Mouse (Mus musculus): ENCODE measurements around the gene Acaa1b. TPM values are rescaled to one million over a fixed set of nuclear protein-coding genes. Genes with fewer than 3 reads are reported as not detected.

Acaa1b gene
- polyA plus RNA-seq, 1 experiment from 2014 or later, result 1.6 TPM

DNA sequence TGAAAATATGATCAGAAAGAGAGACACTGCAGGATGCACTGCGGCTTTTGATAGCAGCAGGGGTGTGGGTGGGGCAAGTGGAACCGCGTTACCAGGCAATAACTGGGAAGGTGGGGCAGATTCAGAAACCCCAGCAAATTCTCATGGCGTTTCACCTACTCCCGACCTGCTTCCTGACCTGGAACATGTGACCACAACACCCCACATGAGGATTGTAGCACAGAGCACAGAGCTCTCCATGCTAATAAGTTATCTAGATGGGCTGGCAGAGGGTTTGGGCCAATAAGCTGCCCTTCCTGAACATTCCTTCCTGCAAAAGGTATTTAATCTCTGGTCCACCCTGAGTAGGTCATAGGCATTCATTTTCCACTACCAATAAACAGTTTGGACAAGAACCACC, 26.2 kb downstream of the Acaa1b start:
- WGBS, result 70% methylated on average over 5 of the region's 5 CpGs
- no peaks in the 10 kb centered on the region for H3K9me3 ChIP-seq
- no peaks in the 10 kb centered on the region for H3K27me3 ChIP-seq (replicated peaks; ENCODE audit: low read depth, poor library complexity, severe bottlenecking)
- peaks cover 22% of the 10 kb centered on the region for H3K4me1 ChIP-seq
- H3K36me3 ChIP-seq (replicated peaks), result no peaks in the 10 kb centered on the region
- no peak for DNase-seq (ENCODE audit: low spot score)
- no peak overlapping the region for H3K4me3 ChIP-seq
- no peak overlapping the region for H3K27ac ChIP-seq (replicated peaks)

DNA sequence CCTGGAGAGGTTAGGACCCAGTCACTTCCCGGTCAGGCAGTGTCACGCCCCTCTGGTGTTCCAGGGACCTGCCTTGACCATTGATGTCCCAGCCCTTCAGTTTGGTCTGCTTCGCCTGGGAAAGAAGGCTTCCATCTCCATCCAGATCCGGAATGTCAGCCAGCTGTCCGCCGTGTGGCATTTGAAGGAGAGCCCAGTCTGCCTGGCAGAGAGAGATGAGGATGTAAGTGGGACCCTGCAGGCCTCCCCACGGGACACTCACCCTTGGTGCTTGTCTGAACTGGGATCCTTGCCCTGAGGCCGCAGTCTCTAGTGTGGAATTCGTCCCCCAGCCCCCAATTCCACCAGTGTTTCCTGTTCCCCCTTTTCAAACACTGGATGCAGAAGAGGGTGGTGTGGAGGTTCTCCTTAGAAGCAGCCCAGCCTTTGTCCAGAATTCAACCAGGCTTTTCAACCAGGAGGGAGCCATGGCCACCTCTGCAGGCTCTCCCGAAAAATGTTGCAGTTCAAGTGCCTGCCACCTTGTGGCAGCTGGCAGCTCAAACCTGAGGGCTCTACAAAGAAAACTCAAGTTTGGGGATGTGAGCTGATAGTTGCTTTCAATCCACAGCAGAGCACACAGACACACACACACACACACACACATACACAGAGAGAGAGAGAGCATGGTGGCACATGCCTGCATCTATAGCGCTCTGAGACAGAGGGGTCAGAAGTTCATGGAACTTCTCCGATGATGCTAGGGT, 28.3 kb downstream of the Acaa1b start:
- Histone ChIP-seq H3K27me3 (replicated peaks; ENCODE audit: low read depth, poor library complexity, severe bottlenecking) (no peaks in the 10 kb centered on the region), H3K27ac (replicated peaks) (no peak overlapping the region), H3K4me3 (no peak overlapping the region), H3K36me3 (replicated peaks) (no peaks in the 10 kb centered on the region), H3K4me1 (peaks cover 27% of the 10 kb centered on the region), H3K9me3 (no peaks in the 10 kb centered on the region)
- WGBS, result 81% methylated on average over 12 of the region's 12 CpGs
- no peak for DNase-seq (ENCODE audit: low spot score)

GRCm38 (mm10) chr9:119122596-119123369, 34.1 kb downstream of the Acaa1b start:
- H3K27ac ChIP-seq (replicated peaks), result no peak overlapping the region
- H3K9me3 ChIP-seq, result no peaks in the 10 kb centered on the region
- H3K4me1 ChIP-seq, result peaks cover 26% of the 10 kb centered on the region
- WGBS, result 82% methylated on average over 18 of the region's 18 CpGs
- no peak for DNase-seq (ENCODE audit: low spot score)
- no peaks in the 10 kb centered on the region for H3K36me3 ChIP-seq (replicated peaks)
- no peak overlapping the region for H3K4me3 ChIP-seq
- no peaks in the 10 kb centered on the region for H3K27me3 ChIP-seq (replicated peaks; ENCODE audit: low read depth, poor library complexity, severe bottlenecking)

DNA sequence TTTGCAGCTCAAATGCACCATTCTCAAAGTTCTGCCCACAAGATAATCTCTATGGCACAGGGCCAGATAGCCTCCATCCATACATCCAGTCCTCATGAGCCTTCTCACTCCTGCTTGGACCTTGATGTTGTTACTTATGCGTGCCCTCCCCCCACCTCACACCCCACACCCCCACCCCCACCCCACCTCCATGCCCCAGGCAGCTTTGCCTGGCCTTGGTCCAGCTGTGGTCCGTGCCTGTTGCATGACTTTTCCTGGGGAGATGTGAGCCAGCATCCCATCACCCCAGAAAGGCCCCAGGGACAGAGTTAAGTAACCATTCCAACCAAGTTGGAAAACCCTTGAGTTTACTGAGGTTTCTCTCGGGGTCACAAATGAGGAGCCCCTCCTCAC, 36.7 kb downstream of the Acaa1b start:
- Histone ChIP-seq H3K4me1 (peaks cover 26% of the 10 kb centered on the region), H3K27ac (replicated peaks) (no peak overlapping the region), H3K27me3 (replicated peaks; ENCODE audit: low read depth, poor library complexity, severe bottlenecking) (no peaks in the 10 kb centered on the region), H3K9me3 (no peaks in the 10 kb centered on the region), H3K36me3 (replicated peaks) (no peaks in the 10 kb centered on the region), H3K4me3 (no peak overlapping the region)
- 76% methylated on average over 3 of the region's 3 CpGs for WGBS
- no peak for DNase-seq (ENCODE audit: low spot score)

DNA sequence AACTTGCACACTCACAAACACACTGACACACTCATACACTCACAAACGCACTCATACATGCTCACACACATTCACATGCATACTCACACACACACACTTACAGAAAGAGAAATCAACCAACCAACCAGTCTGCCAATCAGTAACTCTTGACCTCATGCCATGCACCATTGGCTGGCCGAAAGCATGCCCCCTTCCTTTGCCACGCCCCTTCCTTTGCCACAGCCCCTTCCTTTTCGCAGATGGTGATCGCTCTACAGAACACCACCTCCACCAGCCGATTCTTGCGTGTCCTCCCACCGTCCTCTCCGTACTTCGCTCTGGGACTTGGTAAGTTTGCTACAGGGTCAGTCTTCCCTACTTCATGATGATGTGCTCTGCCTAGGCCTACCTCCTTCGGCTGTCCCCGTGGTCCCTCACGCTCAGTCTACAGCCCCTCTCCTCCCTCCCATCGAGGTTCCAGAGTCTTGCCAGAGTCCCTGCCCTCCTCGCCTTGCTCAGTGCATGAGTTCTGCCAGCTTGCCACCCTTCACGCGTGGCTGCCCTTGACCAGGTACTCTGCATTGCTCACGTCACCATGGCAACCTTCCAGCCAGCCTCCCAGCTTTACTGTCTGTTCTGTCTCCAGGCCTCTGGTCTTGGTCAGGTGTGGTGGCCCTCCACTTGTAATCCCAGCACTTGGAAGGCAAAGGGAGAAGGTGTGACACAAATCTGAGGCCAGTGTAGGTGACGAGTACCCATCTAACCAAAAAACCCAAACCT, 37.3 kb downstream of the Acaa1b start:
- Histone ChIP-seq H3K4me3 (no peak overlapping the region), H3K27me3 (replicated peaks; ENCODE audit: low read depth, poor library complexity, severe bottlenecking) (no peaks in the 10 kb centered on the region), H3K4me1 (peaks cover 26% of the 10 kb centered on the region), H3K9me3 (no peaks in the 10 kb centered on the region), H3K36me3 (replicated peaks) (no peaks in the 10 kb centered on the region), H3K27ac (replicated peaks) (no peak overlapping the region)
- DNase-seq (ENCODE audit: low spot score), result no peak
- 89% methylated on average over 19 of the region's 19 CpGs for WGBS

DNA sequence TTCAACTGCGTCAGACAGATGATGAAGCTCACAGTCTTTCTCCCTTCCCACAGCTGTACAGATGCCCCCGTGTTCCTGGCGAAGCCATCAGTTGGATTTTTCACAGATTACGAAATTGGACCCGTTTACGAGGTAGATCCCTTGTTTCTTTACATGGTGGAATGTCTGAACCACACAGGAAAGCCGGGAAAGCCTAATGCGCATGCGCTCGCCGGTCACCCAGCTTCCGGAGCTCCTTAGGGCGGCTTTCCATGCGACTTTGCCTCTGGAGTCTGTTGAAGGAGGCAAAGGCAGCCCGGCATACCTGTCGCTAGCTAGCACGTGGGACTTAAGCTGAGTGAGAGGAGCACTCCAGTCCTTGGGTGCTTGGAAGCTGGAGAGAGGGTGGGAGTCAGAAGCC, 42.0 kb downstream of the Acaa1b start:
- no peak overlapping the region for H3K27ac ChIP-seq (replicated peaks)
- H3K9me3 ChIP-seq, result no peaks in the 10 kb centered on the region
- H3K36me3 ChIP-seq (replicated peaks), result no peaks in the 10 kb centered on the region
- H3K4me1 ChIP-seq, result peaks cover 18% of the 10 kb centered on the region
- H3K27me3 ChIP-seq (replicated peaks; ENCODE audit: low read depth, poor library complexity, severe bottlenecking), result no peaks in the 10 kb centered on the region
- 87% methylated on average over 17 of the region's 17 CpGs for WGBS
- H3K4me3 ChIP-seq, result no peak overlapping the region
- no peak for DNase-seq (ENCODE audit: low spot score)

GRCm38 (mm10) chr9:119110640-119111039, 46.3 kb downstream of the Acaa1b start:
- peak; percentile 48 for DNase-seq (ENCODE audit: low spot score)
- peak overlapping the region; percentile 81 for H3K27ac ChIP-seq (replicated peaks)
- 27% methylated on average over 3 of the region's 3 CpGs for WGBS
- no peaks in the 10 kb centered on the region for H3K9me3 ChIP-seq
- no peak overlapping the region for H3K4me3 ChIP-seq
- no peaks in the 10 kb centered on the region for H3K36me3 ChIP-seq (replicated peaks)
- peaks cover 24% of the 10 kb centered on the region for H3K4me1 ChIP-seq
- H3K27me3 ChIP-seq (replicated peaks; ENCODE audit: low read depth, poor library complexity, severe bottlenecking), result no peaks in the 10 kb centered on the region

DNA sequence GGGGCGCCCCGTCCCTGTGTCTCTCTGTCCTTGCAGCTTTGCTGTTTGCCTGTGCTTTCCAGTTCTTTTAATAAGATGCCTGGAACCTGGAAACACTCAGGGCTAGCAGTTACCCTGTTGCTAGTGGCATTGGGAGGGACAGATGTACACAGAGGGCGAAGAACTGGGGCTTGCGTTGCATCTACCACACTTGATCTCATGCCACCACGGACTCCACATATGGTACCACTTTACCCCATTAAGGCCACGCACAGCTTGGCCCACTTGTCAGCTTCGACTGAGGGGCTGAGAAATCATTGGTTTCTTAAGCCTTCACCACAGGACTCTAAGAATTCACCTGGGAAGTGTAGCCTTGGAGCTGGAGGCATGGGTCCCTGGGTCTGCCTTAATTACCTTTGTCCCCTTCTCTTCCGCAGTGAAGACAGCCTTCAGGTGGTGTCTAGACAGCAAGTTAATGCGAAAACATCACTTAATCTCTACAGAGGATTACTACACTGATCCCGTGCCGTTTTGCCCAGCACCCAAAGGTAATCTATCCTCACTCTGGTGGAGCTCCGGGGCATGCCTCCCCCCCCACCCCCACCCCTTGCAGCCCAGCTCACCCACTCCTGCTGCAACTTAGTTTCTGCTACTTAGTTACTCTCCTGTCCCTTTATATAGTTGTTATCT, 47.1 kb downstream of the Acaa1b start:
- Histone ChIP-seq H3K4me1 (peaks cover 24% of the 10 kb centered on the region), H3K27ac (replicated peaks) (peak overlapping the region; percentile 81), H3K4me3 (no peak overlapping the region), H3K27me3 (replicated peaks; ENCODE audit: low read depth, poor library complexity, severe bottlenecking) (no peaks in the 10 kb centered on the region), H3K9me3 (no peaks in the 10 kb centered on the region), H3K36me3 (replicated peaks) (no peaks in the 10 kb centered on the region)
- WGBS, result 38% methylated on average over 12 of the region's 12 CpGs
- DNase-seq (ENCODE audit: low spot score), result peak; percentile 56

- Histone ChIP-seq H3K9me3 (no peaks in the 10 kb centered on the region), H3K36me3 (replicated peaks) (no peaks in the 10 kb centered on the region), H3K27me3 (replicated peaks; ENCODE audit: low read depth, poor library complexity, severe bottlenecking) (peaks cover 14% of the 10 kb centered on the region), H3K27ac (replicated peaks) (no peak overlapping the region), H3K4me3 (no peak overlapping the region), H3K4me1 (peaks cover 34% of the 10 kb centered on the region)
- WGBS, result 90% methylated on average over 4 of the region's 4 CpGs
- DNase-seq (ENCODE audit: low spot score), result peak; percentile 46
These were observed 49.3 kb downstream of the Acaa1b start for GRCm38 (mm10) chr9:119107566-119107965.

DNA sequence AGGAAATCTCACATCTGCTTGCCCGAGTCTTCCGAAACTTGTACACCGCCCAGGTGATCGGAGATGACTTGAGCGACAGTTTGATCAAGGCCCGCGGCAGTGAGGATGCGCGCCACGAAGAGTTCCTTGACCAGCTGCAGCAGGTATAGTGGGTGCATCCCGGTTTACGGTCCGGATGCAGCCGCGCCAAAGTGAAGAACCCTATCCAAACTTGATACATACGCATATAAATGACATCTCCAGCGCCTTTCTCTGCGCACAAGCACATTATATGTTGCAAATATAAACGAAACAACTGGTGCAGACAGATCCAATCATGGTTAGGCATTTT, 54.1 kb downstream of the Acaa1b start:
- peaks cover 14% of the 10 kb centered on the region for H3K27me3 ChIP-seq (replicated peaks; ENCODE audit: low read depth, poor library complexity, severe bottlenecking)
- 0 out of 2 replicates have a peak overlapping the region, but pooled peaks have one; percentile 64 for H3K27ac ChIP-seq (replicated peaks)

GRCm38 (mm10) chr9:119101992-119102782, 54.7 kb downstream of the Acaa1b start, which contains the start of gene Dlec1:
Gene Dlec1 (plus strand): TSS chr9:119102478.
- Histone ChIP-seq H3K4me1 (peaks cover 31% of the 10 kb centered on the region), H3K9me3 (no peaks in the 10 kb centered on the region), H3K4me3 (peak within 1 kb of the TSS; percentile 70), H3K27ac (replicated peaks) (peak within 1 kb of the TSS; percentile 64), H3K36me3 (replicated peaks) (no peaks in the 10 kb centered on the region), H3K27me3 (replicated peaks; ENCODE audit: low read depth, poor library complexity, severe bottlenecking) (peaks cover 14% of the 10 kb centered on the region)
- whole genome bisulfite sequencing, result 4% methylated on average over 44 of the region's 44 CpGs
- peak; percentile 89 for DNase-seq (ENCODE audit: low spot score)

More for the DNA sequence above, 54.1 kb downstream of the Acaa1b start:
- H3K36me3 ChIP-seq (replicated peaks), result no peaks in the 10 kb centered on the region
- H3K9me3 ChIP-seq, result no peaks in the 10 kb centered on the region
- H3K4me3 ChIP-seq, result peak overlapping the region; percentile 70
- WGBS, result 4% methylated on average over 19 of the region's 19 CpGs
- no peak for DNase-seq (ENCODE audit: low spot score)
- H3K4me1 ChIP-seq, result peaks cover 28% of the 10 kb centered on the region

Data from embryonic facial prominence, embryonic 10.5 days (tissue).